Mouse (Mus musculus) olfactory bulb, adult 2 months (tissue): ENCODE measurements around the gene Pagr1b.

Source experiments
- CTCF ChIP-seq: fragments of 200-500 bp; IDR thresholded peaks from 2 replicates; pipeline ENCODE4 v1.5.1; 2012; ENCODE audit warnings: low read depth, mild to moderate bottlenecking, low read length, moderate library complexity; ENCODE audit not compliant: insufficient read depth
- POLR2A ChIP-seq: fragments of 200-500 bp; IDR thresholded peaks from 2 replicates; pipeline ENCODE4 v1.6.1; 2012; ENCODE audit warnings: mild to moderate bottlenecking, low read depth, low read length, moderate library complexity; ENCODE audit not compliant: insufficient read depth

DNA sequence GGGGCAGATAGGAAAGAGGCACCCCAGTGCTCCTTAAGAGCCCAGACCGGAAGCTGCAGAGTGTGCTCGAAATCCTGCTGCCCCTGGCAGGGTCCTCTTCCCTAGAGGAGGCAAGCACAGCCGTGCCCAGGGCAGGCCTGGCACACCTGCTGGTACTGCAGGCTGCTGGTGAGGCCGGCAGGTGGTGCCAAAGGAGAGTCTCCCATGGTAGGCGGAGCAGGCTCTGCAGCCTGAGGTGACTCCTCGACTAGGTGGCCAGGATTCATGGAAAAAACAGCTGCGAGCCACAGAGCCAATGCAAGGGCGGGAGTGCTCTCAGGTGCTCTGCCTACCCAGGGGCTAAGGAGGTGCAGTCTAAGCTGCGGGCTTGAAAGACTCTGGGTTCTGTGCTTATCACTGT is 30.0 kb downstream of the Pagr1b start:
- TF ChIP-seq CTCF, result peak; percentile 35; the same call in 1 of the 2 replicates
- TF ChIP-seq POLR2A, result no peak
